Mouse (Mus musculus) spleen, postnatal 14 days (tissue): ENCODE data around the gene Spock2.
"Not testable (repeated sequence)": the region's sequence is repeated elsewhere in the genome, so short reads cannot be mapped to it uniquely, and the experiment has no call there.

Experiments
- DNase-seq, 2 experiments: peaks; one replicate each; pipeline ENCODE4 v3.0.0; 2021 to 2022; ENCODE audit warnings: low spot score in 2 of 2

Spock2 gene

GRCm38 (mm10) chr10:60108321-60109111 lies 2.5 kb downstream of the Spock2 start:
- DNase-seq: no peak

- DNase-seq: no peak
Observed at GRCm38 (mm10) chr10:60109336-60109735, 3.3 kb downstream of the Spock2 start.

- DNase-seq: no peak
Observed at GRCm38 (mm10) chr10:60109989-60110388, 4.0 kb downstream of the Spock2 start.

GRCm38 (mm10) chr10:60110908-60111475 lies 5.0 kb downstream of the Spock2 start:
- DNase-seq: no peak

- no peak for DNase-seq
Observed at GRCm38 (mm10) chr10:60113965-60114690, 8.1 kb downstream of the Spock2 start.

GRCm38 (mm10) chr10:60115345-60116185 lies 9.5 kb downstream of the Spock2 start:
- peak in 1 of 2 experiments; percentile 22 for DNase-seq

GRCm38 (mm10) chr10:60116997-60117396 lies 11.0 kb downstream of the Spock2 start:
- no peak for DNase-seq

- DNase-seq: no peak
Observed at GRCm38 (mm10) chr10:60118464-60118863, 12.4 kb downstream of the Spock2 start.

GRCm38 (mm10) chr10:60120630-60121029 lies 14.6 kb downstream of the Spock2 start:
- DNase-seq: no peak

GRCm38 (mm10) chr10:60124078-60124477 lies 18.1 kb downstream of the Spock2 start:
- DNase-seq: no peak

- no peak for DNase-seq
Observed at GRCm38 (mm10) chr10:60125529-60126327, 19.7 kb downstream of the Spock2 start.

- DNase-seq: no peak
Observed at GRCm38 (mm10) chr10:60128287-60128686, 22.3 kb downstream of the Spock2 start.

GRCm38 (mm10) chr10:60130504-60130903 lies 24.5 kb downstream of the Spock2 start:
- DNase-seq: no peak

- DNase-seq: no peak
Observed at GRCm38 (mm10) chr10:60133501-60133900, 27.5 kb downstream of the Spock2 start.

GRCm38 (mm10) chr10:60134201-60134600 lies 28.2 kb downstream of the Spock2 start:
- no peak for DNase-seq

GRCm38 (mm10) chr10:60136010-60136409 lies 30.0 kb downstream of the Spock2 start:
- not testable (repeated sequence) for DNase-seq

GRCm38 (mm10) chr10:60136935-60137334 lies 30.9 kb downstream of the Spock2 start:
- no peak for DNase-seq

- DNase-seq: no peak
Observed at GRCm38 (mm10) chr10:60138680-60139079, 32.7 kb downstream of the Spock2 start.

- DNase-seq: no peak
Observed at GRCm38 (mm10) chr10:60140751-60141150, 34.7 kb downstream of the Spock2 start.

GRCm38 (mm10) chr10:60141656-60142160 lies 35.7 kb downstream of the Spock2 start:
- no peak for DNase-seq
